Mouse (Mus musculus) C2C12 (cell line): Measurements from ENCODE around the gene Nt5e.

Source experiments
- CTCF ChIP-seq: IDR thresholded peaks from one replicate; pipeline ENCODE4 v1.5.1; 2011; ENCODE audit not compliant: control insufficient read depth, insufficient read depth, insufficient read length
- FOSL1 ChIP-seq: IDR thresholded peaks from one replicate; pipeline ENCODE4 v1.8.0; 2011; ENCODE audit warnings: mild to moderate bottlenecking, low read length; ENCODE audit not compliant: poor library complexity, insufficient read depth, severe bottlenecking
- MAX ChIP-seq: IDR thresholded peaks from one replicate; pipeline ENCODE4 v1.6.1; 2011; ENCODE audit warnings: mild to moderate bottlenecking, control low read depth

- TF ChIP-seq CTCF = no peak
- TF ChIP-seq MAX = no peak
- TF ChIP-seq FOSL1 = no peak
Measured at GRCm38 (mm10) chr9:88404515-88404914, 77.5 kb downstream of the Nt5e start.
